Mouse (Mus musculus) right cerebral cortex, adult 18-20 months (tissue): Measurements from ENCODE around the gene Pcolce2.
"Not testable (repeated sequence)": the region's sequence is repeated elsewhere in the genome, so short reads cannot be mapped to it uniquely, and the experiment has no call there.

Source experiments
- DNase-seq: peaks from one replicate; pipeline ENCODE4 v3.0.0; 2022; ENCODE audit warnings: mixed read lengths

The Pcolce2 gene

GRCm38 (mm10) chr9:95637271-95638181, at the start of gene Pcolce2:
Pcolce2 (plus strand) TSS chr9:95637601.
- DNase-seq = peak; percentile 26

GRCm38 (mm10) chr9:95588070-95588469, 49.3 kb upstream of the Pcolce2 start:
- no peak for DNase-seq

GRCm38 (mm10) chr9:95594291-95594690, 43.1 kb upstream of the Pcolce2 start:
- no peak for DNase-seq

GRCm38 (mm10) chr9:95597466-95598178, 39.8 kb upstream of the Pcolce2 start:
- no peak for DNase-seq

DNA sequence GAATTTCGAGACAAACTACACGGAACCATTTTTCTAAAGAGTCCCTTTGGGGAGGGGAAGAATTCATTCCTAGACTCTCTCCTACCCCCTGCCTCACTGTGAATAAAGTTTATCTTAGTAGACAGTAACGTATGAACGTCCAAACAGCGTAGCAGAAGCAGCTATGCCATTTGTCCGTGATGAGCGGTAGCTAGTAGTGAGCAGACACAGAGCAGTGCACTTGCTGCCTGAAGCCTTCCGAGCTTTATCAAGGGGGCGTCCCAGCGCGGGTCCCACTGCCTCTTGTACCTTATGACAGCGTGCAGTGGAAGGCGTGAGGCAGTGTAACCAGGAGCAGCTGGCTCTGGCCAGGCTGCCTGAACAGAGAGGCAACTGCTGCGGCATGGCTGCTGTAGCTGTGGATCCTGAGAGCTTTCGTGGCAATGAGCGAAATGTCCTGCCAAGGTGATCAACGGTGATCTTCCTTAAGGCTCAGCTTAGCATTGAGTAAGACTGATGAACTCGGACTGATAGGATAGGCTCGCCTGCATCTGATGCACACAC, 39.2 kb upstream of the Pcolce2 start:
- DNase-seq = no peak

DNA sequence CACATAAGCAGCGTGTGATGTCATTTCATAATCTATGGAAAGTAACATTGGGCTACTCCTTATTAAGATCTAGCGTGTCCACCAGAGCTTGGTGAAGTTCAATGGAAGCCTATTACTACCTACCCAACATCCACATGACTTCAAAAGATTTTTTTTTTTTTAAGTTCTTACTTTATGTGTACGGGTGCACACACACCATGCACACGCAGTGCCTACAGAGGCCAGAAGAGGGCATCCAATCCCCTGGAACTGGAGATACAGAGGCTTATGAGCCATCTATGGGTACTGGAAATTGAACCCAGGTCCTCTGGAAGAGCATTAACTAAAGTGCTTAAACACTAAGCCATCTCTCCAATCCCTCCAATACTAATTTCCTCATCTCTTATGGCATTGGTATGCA, 38.0 kb upstream of the Pcolce2 start:
- no peak for DNase-seq

DNA sequence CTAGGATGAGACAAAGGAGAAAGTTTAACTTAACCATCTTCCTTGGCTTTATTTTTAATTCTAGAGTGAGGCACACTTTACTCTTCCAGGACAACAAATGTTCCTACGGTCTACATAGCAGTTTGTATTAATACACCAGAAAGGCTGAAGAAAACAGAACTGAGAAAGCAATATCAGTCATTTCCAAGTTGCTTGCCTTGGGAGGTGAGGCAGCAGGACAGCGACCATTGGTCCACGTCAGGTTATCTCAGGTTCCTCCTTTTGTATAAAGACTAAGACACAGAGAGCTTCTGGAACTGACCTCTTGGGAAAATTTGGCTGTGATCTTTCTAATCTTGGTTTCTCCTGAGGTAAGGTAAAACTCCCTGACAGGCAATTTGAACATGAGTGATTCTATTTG, 34.6 kb upstream of the Pcolce2 start:
- DNase-seq = no peak

- DNase-seq = no peak
These were observed 34.1 kb upstream of the Pcolce2 start for GRCm38 (mm10) chr9:95603316-95603715.

- DNase-seq = no peak
These were observed 30.2 kb upstream of the Pcolce2 start for GRCm38 (mm10) chr9:95607196-95607595.

GRCm38 (mm10) chr9:95612246-95612768, 25.1 kb upstream of the Pcolce2 start:
- DNase-seq = no peak

GRCm38 (mm10) chr9:95613426-95614127, 23.8 kb upstream of the Pcolce2 start:
- DNase-seq = no peak

GRCm38 (mm10) chr9:95614861-95615615, 22.4 kb upstream of the Pcolce2 start:
- no peak for DNase-seq

GRCm38 (mm10) chr9:95615961-95616360, 21.4 kb upstream of the Pcolce2 start:
- no peak for DNase-seq

GRCm38 (mm10) chr9:95618572-95618971, 18.8 kb upstream of the Pcolce2 start:
- no peak for DNase-seq

DNA sequence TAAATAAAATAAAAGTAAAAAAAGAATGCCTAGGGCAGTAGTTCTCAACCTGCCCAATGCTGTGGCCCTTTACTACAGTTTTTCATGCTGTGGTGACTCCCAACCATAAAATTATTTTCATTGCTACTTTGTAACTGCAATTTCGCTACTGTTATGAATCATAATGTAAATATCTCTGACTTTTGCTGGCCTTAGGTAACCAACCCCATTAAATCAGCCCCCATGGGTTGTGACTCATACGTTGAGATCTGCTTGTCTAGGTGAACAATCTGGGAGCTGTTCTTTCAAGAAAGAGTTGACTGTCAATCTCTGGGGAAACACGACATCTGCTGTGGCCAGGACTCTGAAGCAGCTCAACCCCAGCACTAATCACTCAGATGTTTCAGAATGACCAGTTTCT, 13.3 kb upstream of the Pcolce2 start:
- no peak for DNase-seq

DNA sequence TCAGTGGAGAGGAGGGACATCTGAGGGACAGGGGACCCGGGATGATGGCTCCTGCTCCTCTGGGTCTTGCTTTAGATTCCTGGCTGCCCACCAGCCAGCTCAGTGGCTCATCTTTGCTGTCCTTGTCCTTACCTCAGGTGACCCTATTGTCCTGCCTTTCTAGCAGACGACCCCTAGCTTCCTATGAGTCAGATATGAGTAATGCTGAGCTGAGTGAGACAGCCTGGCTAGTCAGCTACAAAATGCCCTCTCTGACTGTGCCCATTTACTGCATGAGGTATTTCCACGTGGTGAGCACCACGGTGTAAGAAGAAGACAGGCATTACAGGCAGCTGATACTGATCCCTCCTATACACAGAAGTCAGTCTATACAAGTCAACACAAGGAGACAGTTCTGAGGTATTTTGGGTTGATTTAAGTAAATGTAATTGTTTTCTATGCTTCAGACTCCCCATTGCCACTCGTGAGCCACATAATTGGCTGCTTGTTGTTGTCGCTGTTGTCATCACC, 8.9 kb upstream of the Pcolce2 start:
- no peak for DNase-seq

GRCm38 (mm10) chr9:95629561-95629960, 7.8 kb upstream of the Pcolce2 start:
- not testable (repeated sequence) for DNase-seq

DNA sequence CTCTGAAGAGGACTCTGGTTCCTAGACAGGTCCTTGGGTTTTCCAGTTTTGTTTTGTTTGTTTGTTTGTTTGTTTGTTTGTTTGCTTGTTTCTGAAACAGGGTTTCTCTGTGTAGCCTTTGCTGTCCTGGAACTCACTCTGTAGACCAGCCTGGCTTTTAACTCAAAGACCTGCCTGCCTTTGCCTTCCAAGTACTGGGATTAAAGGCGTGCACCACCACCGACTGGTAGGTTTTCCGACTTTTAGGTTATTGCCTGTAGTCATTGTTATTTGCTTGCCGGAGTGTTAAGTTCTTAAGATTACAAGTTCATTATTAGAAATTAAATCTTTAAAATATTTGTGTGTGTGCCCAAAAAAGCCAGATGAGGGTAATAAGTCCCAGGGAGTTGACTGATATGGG, 1.0 kb upstream of the Pcolce2 start:
- no peak for DNase-seq

- DNase-seq = no peak
These were observed 2.5 kb downstream of the Pcolce2 start for GRCm38 (mm10) chr9:95639919-95640318.

GRCm38 (mm10) chr9:95645926-95646325, 8.5 kb downstream of the Pcolce2 start:
- no peak for DNase-seq

DNA sequence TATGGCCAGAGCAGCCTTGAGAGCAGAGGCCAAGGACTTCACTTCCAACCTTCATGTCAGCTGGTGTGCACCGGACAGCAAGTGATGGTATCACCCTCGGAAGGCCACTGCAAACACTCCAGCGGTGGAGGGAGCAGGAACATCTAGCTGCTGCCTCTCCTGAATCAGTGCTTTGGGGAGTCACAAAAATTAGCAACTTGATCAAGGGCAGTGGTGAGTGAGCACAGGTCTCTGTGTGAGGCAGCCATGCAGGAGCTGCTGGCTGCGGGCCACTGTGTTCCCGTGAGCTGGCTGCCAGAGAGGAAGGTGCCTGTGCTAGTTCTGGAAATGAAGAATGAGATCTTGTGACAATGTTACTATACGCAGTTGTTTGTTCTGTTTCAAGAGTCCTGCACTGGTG, 16.0 kb downstream of the Pcolce2 start:
- no peak for DNase-seq

DNA sequence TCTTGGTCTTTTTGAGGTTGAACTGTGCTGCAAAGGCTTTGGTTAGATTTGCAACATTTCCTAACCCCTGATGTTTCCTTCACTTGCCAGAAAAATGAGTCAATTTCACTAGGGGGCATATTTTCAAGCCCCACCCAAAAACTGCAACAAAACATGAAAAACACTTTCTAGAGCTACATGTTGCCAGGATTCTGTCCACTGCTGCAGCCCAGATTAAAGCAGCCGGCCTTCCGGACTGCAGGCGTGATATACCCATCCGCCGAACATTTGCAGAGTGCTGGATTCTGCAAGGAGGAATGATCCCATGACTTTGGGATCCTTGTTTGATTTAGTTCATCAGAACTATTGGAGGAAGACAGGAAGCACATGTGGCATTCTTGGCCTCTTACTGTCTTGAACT, 17.0 kb downstream of the Pcolce2 start:
- no peak for DNase-seq
